Mouse (Mus musculus): ENCODE measurements around the gene Rhox4f. TPM values are rescaled to one million over a fixed set of nuclear protein-coding genes. Genes with fewer than 3 reads are reported as not detected.
"Not testable (repeated sequence)": the region's sequence is repeated elsewhere in the genome, so short reads cannot be mapped to it uniquely, and the experiment has no call there.

The Rhox4f gene
- not detected in 2 replicates for total RNA-seq (2012; rRNA removed)

DNA sequence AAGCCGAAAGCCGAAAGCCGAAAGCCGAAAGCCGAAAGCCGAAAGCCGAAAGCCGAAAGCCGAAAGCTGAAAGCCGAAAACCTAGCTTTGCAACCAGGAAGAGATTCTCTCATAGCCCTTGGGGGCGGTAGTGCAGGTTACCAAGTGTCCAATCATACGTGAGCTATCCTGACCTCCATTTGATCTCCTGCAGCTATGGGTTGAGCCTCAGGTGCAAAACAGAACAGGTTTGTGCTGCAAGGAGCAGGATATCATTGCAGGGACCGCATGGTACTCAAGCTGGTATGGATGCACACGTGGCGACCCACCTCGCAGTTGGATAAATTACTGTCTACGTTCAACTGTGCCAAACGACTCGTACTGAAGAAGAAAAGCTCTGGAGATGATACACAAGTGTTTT lies at the start of gene Rhox4f:
Rhox4f (minus strand) TSS at position 101 of the 400 bp plus-strand sequence.
- H3K36me3 ChIP-seq (ENCODE audit: control insufficient read depth, insufficient read depth, low read length, poor library complexity, severe bottlenecking); H3K9ac ChIP-seq (ENCODE audit: insufficient read depth, low read depth, low read length, poor library complexity, severe bottlenecking); DNase-seq (ENCODE audit: low read depth, low spot score); H3K9me3 ChIP-seq (ENCODE audit: control insufficient read depth, insufficient read depth, low read depth, low read length); in situ Hi-C loops (cut with MboI; ENCODE audit: low sequenced_read_pairs in 2 of 2, unreplicated experiment in 2 of 2); H3K4me3 ChIP-seq (ENCODE audit: insufficient read depth in 1 of 2, low read depth in 1 of 2, low read length in 2 of 2, poor library complexity in 1 of 2, severe bottlenecking in 1 of 2); H3K4me1 ChIP-seq (ENCODE audit: control insufficient read depth in 2 of 2, insufficient read depth in 2 of 2, low read length in 2 of 2, poor library complexity in 1 of 2); H3K27ac ChIP-seq (ENCODE audit: insufficient read depth, low read depth, low read length, poor library complexity, severe bottlenecking): not testable (repeated sequence)

GRCm38 (mm10) chrX:37651227-37651626 lies 43.7 kb upstream of the Rhox4f start, which contains the start of gene Rhox4g:
Gene Rhox4g, minus strand, starts transcription at chrX:37651327.
- H3K4me3 ChIP-seq (ENCODE audit: insufficient read depth in 1 of 2, low read depth in 1 of 2, low read length in 2 of 2, poor library complexity in 1 of 2, severe bottlenecking in 1 of 2); H3K9ac ChIP-seq (ENCODE audit: insufficient read depth, low read depth, low read length, poor library complexity, severe bottlenecking); DNase-seq (ENCODE audit: low read depth, low spot score); H3K27ac ChIP-seq (ENCODE audit: insufficient read depth, low read depth, low read length, poor library complexity, severe bottlenecking); in situ Hi-C loops (cut with MboI; ENCODE audit: low sequenced_read_pairs in 2 of 2, unreplicated experiment in 2 of 2); H3K4me1 ChIP-seq (ENCODE audit: control insufficient read depth in 2 of 2, insufficient read depth in 2 of 2, low read length in 2 of 2, poor library complexity in 1 of 2); H3K9me3 ChIP-seq (ENCODE audit: control insufficient read depth, insufficient read depth, low read depth, low read length); H3K36me3 ChIP-seq (ENCODE audit: control insufficient read depth, insufficient read depth, low read length, poor library complexity, severe bottlenecking): not testable (repeated sequence)

- H3K4me1 ChIP-seq (ENCODE audit: control insufficient read depth in 2 of 2, insufficient read depth in 2 of 2, low read length in 2 of 2, poor library complexity in 1 of 2); H3K27ac ChIP-seq (ENCODE audit: insufficient read depth, low read depth, low read length, poor library complexity, severe bottlenecking); H3K9me3 ChIP-seq (ENCODE audit: control insufficient read depth, insufficient read depth, low read depth, low read length); H3K4me3 ChIP-seq (ENCODE audit: insufficient read depth in 1 of 2, low read depth in 1 of 2, low read length in 2 of 2, poor library complexity in 1 of 2, severe bottlenecking in 1 of 2); H3K36me3 ChIP-seq (ENCODE audit: control insufficient read depth, insufficient read depth, low read length, poor library complexity, severe bottlenecking); DNase-seq (ENCODE audit: low read depth, low spot score); in situ Hi-C loops (cut with MboI; ENCODE audit: low sequenced_read_pairs in 2 of 2, unreplicated experiment in 2 of 2); H3K9ac ChIP-seq (ENCODE audit: insufficient read depth, low read depth, low read length, poor library complexity, severe bottlenecking): not testable (repeated sequence)
Measured at GRCm38 (mm10) chrX:37643370-37643769, 35.9 kb upstream of the Rhox4f start, which contains the start of gene Rhox2g. Gene Rhox2g, minus strand, starts transcription at chrX:37643470.

GRCm38 (mm10) chrX:37628512-37628911 lies 21.0 kb upstream of the Rhox4f start, which contains the start of gene Rhox3g:
Gene Rhox3g, minus strand, starts transcription at chrX:37628612.
- in situ Hi-C loops (cut with MboI; ENCODE audit: low sequenced_read_pairs in 2 of 2, unreplicated experiment in 2 of 2): not testable (repeated sequence)

GRCm38 (mm10) chrX:37580692-37581091 lies 26.8 kb downstream of the Rhox4f start, which contains the start of gene Rhox3f:
Gene Rhox3f, plus strand, starts transcription at chrX:37580992.
- H3K27ac ChIP-seq (ENCODE audit: insufficient read depth, low read depth, low read length, poor library complexity, severe bottlenecking); H3K36me3 ChIP-seq (ENCODE audit: control insufficient read depth, insufficient read depth, low read length, poor library complexity, severe bottlenecking); DNase-seq (ENCODE audit: low read depth, low spot score); H3K4me1 ChIP-seq (ENCODE audit: control insufficient read depth in 2 of 2, insufficient read depth in 2 of 2, low read length in 2 of 2, poor library complexity in 1 of 2); H3K4me3 ChIP-seq (ENCODE audit: insufficient read depth in 1 of 2, low read depth in 1 of 2, low read length in 2 of 2, poor library complexity in 1 of 2, severe bottlenecking in 1 of 2); H3K9ac ChIP-seq (ENCODE audit: insufficient read depth, low read depth, low read length, poor library complexity, severe bottlenecking); in situ Hi-C loops (cut with MboI; ENCODE audit: low sequenced_read_pairs in 2 of 2, unreplicated experiment in 2 of 2); H3K9me3 ChIP-seq (ENCODE audit: control insufficient read depth, insufficient read depth, low read depth, low read length): not testable (repeated sequence)

More at GRCm38 (mm10) chrX:37628512-37628911, 21.0 kb upstream of the Rhox4f start, which contains the start of gene Rhox3g:
- H3K9me3 ChIP-seq (ENCODE audit: control insufficient read depth, insufficient read depth, low read depth, low read length); H3K36me3 ChIP-seq (ENCODE audit: control insufficient read depth, insufficient read depth, low read length, poor library complexity, severe bottlenecking); H3K4me3 ChIP-seq (ENCODE audit: insufficient read depth in 1 of 2, low read depth in 1 of 2, low read length in 2 of 2, poor library complexity in 1 of 2, severe bottlenecking in 1 of 2); H3K4me1 ChIP-seq (ENCODE audit: control insufficient read depth in 2 of 2, insufficient read depth in 2 of 2, low read length in 2 of 2, poor library complexity in 1 of 2); DNase-seq (ENCODE audit: low read depth, low spot score); H3K9ac ChIP-seq (ENCODE audit: insufficient read depth, low read depth, low read length, poor library complexity, severe bottlenecking); H3K27ac ChIP-seq (ENCODE audit: insufficient read depth, low read depth, low read length, poor library complexity, severe bottlenecking): not testable (repeated sequence)

GRCm38 (mm10) chrX:37572638-37573037 lies 34.9 kb downstream of the Rhox4f start:
- H3K4me3 ChIP-seq (ENCODE audit: insufficient read depth in 1 of 2, low read depth in 1 of 2, low read length in 2 of 2, poor library complexity in 1 of 2, severe bottlenecking in 1 of 2); H3K27ac ChIP-seq (ENCODE audit: insufficient read depth, low read depth, low read length, poor library complexity, severe bottlenecking); H3K36me3 ChIP-seq (ENCODE audit: control insufficient read depth, insufficient read depth, low read length, poor library complexity, severe bottlenecking); H3K9ac ChIP-seq (ENCODE audit: insufficient read depth, low read depth, low read length, poor library complexity, severe bottlenecking); DNase-seq (ENCODE audit: low read depth, low spot score); H3K4me1 ChIP-seq (ENCODE audit: control insufficient read depth in 2 of 2, insufficient read depth in 2 of 2, low read length in 2 of 2, poor library complexity in 1 of 2); in situ Hi-C loops (cut with MboI; ENCODE audit: low sequenced_read_pairs in 2 of 2, unreplicated experiment in 2 of 2); H3K9me3 ChIP-seq (ENCODE audit: control insufficient read depth, insufficient read depth, low read depth, low read length): not testable (repeated sequence)

- H3K9ac ChIP-seq (ENCODE audit: insufficient read depth, low read depth, low read length, poor library complexity, severe bottlenecking); H3K36me3 ChIP-seq (ENCODE audit: control insufficient read depth, insufficient read depth, low read length, poor library complexity, severe bottlenecking); in situ Hi-C loops (cut with MboI; ENCODE audit: low sequenced_read_pairs in 2 of 2, unreplicated experiment in 2 of 2): not testable (repeated sequence)
Measured at GRCm38 (mm10) chrX:37571105-37571504, 36.4 kb downstream of the Rhox4f start, which contains the start of gene Rhox2f. Gene Rhox2f, plus strand, starts transcription at chrX:37571405.

GRCm38 (mm10) chrX:37557112-37557511 lies 50.4 kb downstream of the Rhox4f start, which contains the start of gene Rhox4e:
Gene Rhox4e, plus strand, starts transcription at chrX:37557412.
- H3K9ac ChIP-seq (ENCODE audit: insufficient read depth, low read depth, low read length, poor library complexity, severe bottlenecking); in situ Hi-C loops (cut with MboI; ENCODE audit: low sequenced_read_pairs in 2 of 2, unreplicated experiment in 2 of 2); H3K36me3 ChIP-seq (ENCODE audit: control insufficient read depth, insufficient read depth, low read length, poor library complexity, severe bottlenecking); H3K4me1 ChIP-seq (ENCODE audit: control insufficient read depth in 2 of 2, insufficient read depth in 2 of 2, low read length in 2 of 2, poor library complexity in 1 of 2); DNase-seq (ENCODE audit: low read depth, low spot score); H3K4me3 ChIP-seq (ENCODE audit: insufficient read depth in 1 of 2, low read depth in 1 of 2, low read length in 2 of 2, poor library complexity in 1 of 2, severe bottlenecking in 1 of 2); H3K27ac ChIP-seq (ENCODE audit: insufficient read depth, low read depth, low read length, poor library complexity, severe bottlenecking); H3K9me3 ChIP-seq (ENCODE audit: control insufficient read depth, insufficient read depth, low read depth, low read length): not testable (repeated sequence)

More at GRCm38 (mm10) chrX:37571105-37571504, 36.4 kb downstream of the Rhox4f start, which contains the start of gene Rhox2f:
- H3K4me1 ChIP-seq (ENCODE audit: control insufficient read depth in 2 of 2, insufficient read depth in 2 of 2, low read length in 2 of 2, poor library complexity in 1 of 2); DNase-seq (ENCODE audit: low read depth, low spot score); H3K4me3 ChIP-seq (ENCODE audit: insufficient read depth in 1 of 2, low read depth in 1 of 2, low read length in 2 of 2, poor library complexity in 1 of 2, severe bottlenecking in 1 of 2); H3K27ac ChIP-seq (ENCODE audit: insufficient read depth, low read depth, low read length, poor library complexity, severe bottlenecking); H3K9me3 ChIP-seq (ENCODE audit: control insufficient read depth, insufficient read depth, low read depth, low read length): not testable (repeated sequence)
